Mouse (Mus musculus): ENCODE measurements around the gene Sulf2. TPM values are rescaled to one million over a fixed set of nuclear protein-coding genes. Genes with fewer than 3 reads are reported as not detected.

Sulf2 gene
- 0.45 TPM for polyA plus RNA-seq (2017; shearing (Covaris generic))

DNA sequence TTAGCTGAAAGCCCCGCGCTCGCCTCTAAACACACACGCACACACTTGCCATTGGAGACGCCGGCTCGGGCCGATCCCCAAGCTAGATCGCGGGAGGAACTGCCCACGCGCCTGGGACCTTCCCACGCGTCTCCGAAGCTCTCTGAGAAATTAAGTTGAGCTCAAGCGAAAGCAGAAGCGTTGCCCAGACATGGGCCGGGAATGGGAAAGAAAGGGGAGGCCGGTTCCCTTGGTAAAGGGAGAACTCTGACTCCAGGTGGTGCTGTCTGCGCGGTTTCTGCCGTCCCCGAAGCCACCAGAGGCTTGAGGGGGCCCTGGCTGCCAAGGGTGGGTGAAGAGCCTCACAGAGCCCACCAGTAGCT lies at the start of gene Sulf2:
TSS of gene Sulf2 (minus strand) at position 210 of the 362 bp plus-strand sequence.

Other genes with a start within 250 kb of the Sulf2 start
- gene Ncoa3, start 163.0 kb downstream of the Sulf2 start, polyA plus RNA-seq (2017; shearing (Covaris generic)) = 79.9 TPM